Mouse (Mus musculus): Measurements from ENCODE around the gene Drg1. TPM values are rescaled to one million over a fixed set of nuclear protein-coding genes. Genes with fewer than 3 reads are reported as not detected.

Drg1 gene
- polyA plus RNA-seq (2015; fragmentation: Nextera tagmentation; extraction: Ambion mirVana): 193 and 213 TPM in 2 replicates

GRCm38 (mm10) chr11:3266079-3266685, at the start of gene Drg1:
Gene Drg1, minus strand, starts transcription at chr11:3266415.
- WGBS: under 1% methylated on average over 70 of the region's 72 CpGs
- peaks cover 2% of the 10 kb centered on the region; the same call in 1 of the 2 replicates for H3K36me3 ChIP-seq (ENCODE audit: control insufficient read depth, insufficient read depth, low read length)
- H3K9me3 ChIP-seq (replicated peaks; ENCODE audit: control insufficient read depth, low read length): no peaks in the 10 kb centered on the region
- peak within 1 kb of the TSS; percentile 92 for H3K27ac ChIP-seq (ENCODE audit: low read length)
- H3K4me3 ChIP-seq (replicated peaks; ENCODE audit: low read length): peak within 1 kb of the TSS; percentile 94
- peak within 1 kb of the TSS; percentile 85 for H3K4me2 ChIP-seq (ENCODE audit: low read depth, low read length)
- no peaks in the 10 kb centered on the region for H3K27me3 ChIP-seq (ENCODE audit: control insufficient read depth, insufficient read depth, low read length)
- H3K9ac ChIP-seq (ENCODE audit: low read length): peak within 1 kb of the TSS; percentile 98
- peaks cover 12% of the 10 kb centered on the region for H3K4me1 ChIP-seq (ENCODE audit: control insufficient read depth, insufficient read depth, low read length)
- ATAC-seq (ENCODE audit: insufficient read depth, low FRiP score): peak; percentile 100

- no peak overlapping the region for H3K4me3 ChIP-seq (replicated peaks; ENCODE audit: low read length)
- ATAC-seq (ENCODE audit: insufficient read depth, low FRiP score): peak; percentile 51; the same call in 1 of the 2 replicates
- no peaks in the 10 kb centered on the region for H3K9me3 ChIP-seq (replicated peaks; ENCODE audit: control insufficient read depth, low read length)
- 28% methylated on average over 2 of the region's 2 CpGs for WGBS
- H3K4me2 ChIP-seq (ENCODE audit: low read depth, low read length): no peak overlapping the region
- no peaks in the 10 kb centered on the region for H3K4me1 ChIP-seq (ENCODE audit: control insufficient read depth, insufficient read depth, low read length)
- no peaks in the 10 kb centered on the region for H3K27me3 ChIP-seq (ENCODE audit: control insufficient read depth, insufficient read depth, low read length)
- H3K27ac ChIP-seq (ENCODE audit: low read length): no peak overlapping the region
- peaks cover 9% of the 10 kb centered on the region; the same call in 1 of the 2 replicates for H3K36me3 ChIP-seq (ENCODE audit: control insufficient read depth, insufficient read depth, low read length)
- no peak overlapping the region for H3K9ac ChIP-seq (ENCODE audit: low read length)
These were observed 47.9 kb upstream of the Drg1 start for GRCm38 (mm10) chr11:3314148-3314547.

GRCm38 (mm10) chr11:3313294-3313693, 47.1 kb upstream of the Drg1 start:
- 77% methylated on average over 1 of the region's 1 CpGs for WGBS
- H3K27ac ChIP-seq (ENCODE audit: low read length): no peak overlapping the region
- no peak for ATAC-seq (ENCODE audit: insufficient read depth, low FRiP score)

GRCm38 (mm10) chr11:3311586-3312347, 45.6 kb upstream of the Drg1 start:
- no peak overlapping the region for H3K4me2 ChIP-seq (ENCODE audit: low read depth, low read length)
- H3K4me1 ChIP-seq (ENCODE audit: control insufficient read depth, insufficient read depth, low read length): no peaks in the 10 kb centered on the region
- no peak overlapping the region for H3K9ac ChIP-seq (ENCODE audit: low read length)
- H3K9me3 ChIP-seq (replicated peaks; ENCODE audit: control insufficient read depth, low read length): no peaks in the 10 kb centered on the region
- ATAC-seq (ENCODE audit: insufficient read depth, low FRiP score): no peak
- no peaks in the 10 kb centered on the region for H3K27me3 ChIP-seq (ENCODE audit: control insufficient read depth, insufficient read depth, low read length)
- no peak overlapping the region for H3K27ac ChIP-seq (ENCODE audit: low read length)
- WGBS: 70% methylated on average over 9 of the region's 10 CpGs
- H3K36me3 ChIP-seq (ENCODE audit: control insufficient read depth, insufficient read depth, low read length): peaks cover 24% of the 10 kb centered on the region
- no peak overlapping the region for H3K4me3 ChIP-seq (replicated peaks; ENCODE audit: low read length)

More at GRCm38 (mm10) chr11:3313294-3313693, 47.1 kb upstream of the Drg1 start:
- Histone ChIP-seq H3K36me3 (ENCODE audit: control insufficient read depth, insufficient read depth, low read length) (peaks cover 12% of the 10 kb centered on the region), H3K4me2 (ENCODE audit: low read depth, low read length) (no peak overlapping the region), H3K4me1 (ENCODE audit: control insufficient read depth, insufficient read depth, low read length) (no peaks in the 10 kb centered on the region), H3K27me3 (ENCODE audit: control insufficient read depth, insufficient read depth, low read length) (no peaks in the 10 kb centered on the region), H3K4me3 (replicated peaks; ENCODE audit: low read length) (no peak overlapping the region), H3K9ac (ENCODE audit: low read length) (no peak overlapping the region), H3K9me3 (replicated peaks; ENCODE audit: control insufficient read depth, low read length) (no peaks in the 10 kb centered on the region)

GRCm38 (mm10) chr11:3310789-3311585, 44.8 kb upstream of the Drg1 start:
- ATAC-seq (ENCODE audit: insufficient read depth, low FRiP score): no peak
- no peaks in the 10 kb centered on the region for H3K9me3 ChIP-seq (replicated peaks; ENCODE audit: control insufficient read depth, low read length)
- H3K36me3 ChIP-seq (ENCODE audit: control insufficient read depth, insufficient read depth, low read length): peaks cover 30% of the 10 kb centered on the region
- no peaks in the 10 kb centered on the region for H3K4me1 ChIP-seq (ENCODE audit: control insufficient read depth, insufficient read depth, low read length)
- no peak overlapping the region for H3K4me3 ChIP-seq (replicated peaks; ENCODE audit: low read length)
- H3K9ac ChIP-seq (ENCODE audit: low read length): no peak overlapping the region
- no peak overlapping the region for H3K4me2 ChIP-seq (ENCODE audit: low read depth, low read length)
- no peak overlapping the region for H3K27ac ChIP-seq (ENCODE audit: low read length)
- H3K27me3 ChIP-seq (ENCODE audit: control insufficient read depth, insufficient read depth, low read length): no peaks in the 10 kb centered on the region
- 82% methylated on average over 10 of the region's 10 CpGs for WGBS

GRCm38 (mm10) chr11:3309884-3310283, 43.7 kb upstream of the Drg1 start:
- no peaks in the 10 kb centered on the region for H3K27me3 ChIP-seq (ENCODE audit: control insufficient read depth, insufficient read depth, low read length)
- H3K27ac ChIP-seq (ENCODE audit: low read length): no peak overlapping the region
- WGBS: 81% methylated on average over 4 of the region's 4 CpGs
- ATAC-seq (ENCODE audit: insufficient read depth, low FRiP score): no peak
- H3K4me3 ChIP-seq (replicated peaks; ENCODE audit: low read length): no peak overlapping the region
- no peaks in the 10 kb centered on the region for H3K4me1 ChIP-seq (ENCODE audit: control insufficient read depth, insufficient read depth, low read length)
- H3K4me2 ChIP-seq (ENCODE audit: low read depth, low read length): no peak overlapping the region
- H3K9me3 ChIP-seq (replicated peaks; ENCODE audit: control insufficient read depth, low read length): no peaks in the 10 kb centered on the region
- H3K9ac ChIP-seq (ENCODE audit: low read length): no peak overlapping the region
- H3K36me3 ChIP-seq (ENCODE audit: control insufficient read depth, insufficient read depth, low read length): peaks cover 38% of the 10 kb centered on the region

- peaks cover 38% of the 10 kb centered on the region for H3K36me3 ChIP-seq (ENCODE audit: control insufficient read depth, insufficient read depth, low read length)
- H3K4me1 ChIP-seq (ENCODE audit: control insufficient read depth, insufficient read depth, low read length): 0 out of 2 replicates have a peak, but pooled peaks cover 2% of the 10 kb centered on the region
- no peaks in the 10 kb centered on the region for H3K9me3 ChIP-seq (replicated peaks; ENCODE audit: control insufficient read depth, low read length)
- no peak overlapping the region for H3K9ac ChIP-seq (ENCODE audit: low read length)
- H3K27me3 ChIP-seq (ENCODE audit: control insufficient read depth, insufficient read depth, low read length): no peaks in the 10 kb centered on the region
- WGBS: 85% methylated on average over 3 of the region's 3 CpGs
- H3K27ac ChIP-seq (ENCODE audit: low read length): no peak overlapping the region
- no peak for ATAC-seq (ENCODE audit: insufficient read depth, low FRiP score)
- H3K4me2 ChIP-seq (ENCODE audit: low read depth, low read length): no peak overlapping the region
- H3K4me3 ChIP-seq (replicated peaks; ENCODE audit: low read length): no peak overlapping the region
These were observed 41.7 kb upstream of the Drg1 start for GRCm38 (mm10) chr11:3307875-3308274.

GRCm38 (mm10) chr11:3305821-3306220, 39.6 kb upstream of the Drg1 start:
- no peak for ATAC-seq (ENCODE audit: insufficient read depth, low FRiP score)
- H3K4me3 ChIP-seq (replicated peaks; ENCODE audit: low read length): no peak overlapping the region
- no peak overlapping the region for H3K27ac ChIP-seq (ENCODE audit: low read length)
- no peak overlapping the region for H3K4me2 ChIP-seq (ENCODE audit: low read depth, low read length)
- peaks cover 38% of the 10 kb centered on the region for H3K36me3 ChIP-seq (ENCODE audit: control insufficient read depth, insufficient read depth, low read length)
- 86% methylated on average over 4 of the region's 4 CpGs for WGBS
- peaks cover 8% of the 10 kb centered on the region; the same call in 1 of the 2 replicates for H3K4me1 ChIP-seq (ENCODE audit: control insufficient read depth, insufficient read depth, low read length)
- no peaks in the 10 kb centered on the region for H3K9me3 ChIP-seq (replicated peaks; ENCODE audit: control insufficient read depth, low read length)
- H3K27me3 ChIP-seq (ENCODE audit: control insufficient read depth, insufficient read depth, low read length): no peaks in the 10 kb centered on the region
- H3K9ac ChIP-seq (ENCODE audit: low read length): no peak overlapping the region

Data from stomach, embryonic 16.5 days (tissue).